Mouse (Mus musculus) limb, embryonic 11.5 days (tissue): ENCODE measurements around the gene Pvr. TPM values are rescaled to one million over a fixed set of nuclear protein-coding genes. Genes with fewer than 3 reads are reported as not detected.

Experiments
- ATAC-seq: fragments of 200-750 bp; cut with Nextera tagmentation; 2 replicates; pipeline ENCODE4 v1.8.0; 2017; ENCODE audit warnings: low read depth; ENCODE audit not compliant: insufficient number of reproducible peaks, low FRiP score, low TSS enrichment
- DNase-seq: peaks from one replicate; pipeline ENCODE4 v3.0.0-alpha.2; 2015; ENCODE audit warnings: low spot score
- H3K27ac ChIP-seq: fragments of 300-500 bp; sonication (generic); replicated peaks from 2 replicates; pipeline ENCODE4 v1.5.1; 2014; ENCODE audit warnings: low read depth, mild to moderate bottlenecking, low read length
- H3K27me3 ChIP-seq: fragments of 300-500 bp; sonication (generic); 2 replicates; pipeline ENCODE4 v1.6.1; 2014; ENCODE audit warnings: mild to moderate bottlenecking, low read length, mixed read lengths; ENCODE audit not compliant: control insufficient read depth, insufficient read depth
- H3K36me3 ChIP-seq: fragments of 300-500 bp; sonication (generic); 2 replicates; pipeline ENCODE4 v1.6.1; 2014; ENCODE audit warnings: mild to moderate bottlenecking, low read length, moderate library complexity, mixed read lengths; ENCODE audit not compliant: control insufficient read depth, insufficient read depth
- H3K4me1 ChIP-seq: fragments of 300-500 bp; sonication (generic); 2 replicates; pipeline ENCODE4 v1.6.1; 2014; ENCODE audit warnings: low read length, mixed read lengths; ENCODE audit not compliant: control insufficient read depth, insufficient read depth
- H3K4me2 ChIP-seq: fragments of 300-500 bp; sonication (generic); 2 replicates; pipeline ENCODE4 v1.6.1; 2014; ENCODE audit warnings: low read depth, mild to moderate bottlenecking, moderate library complexity; ENCODE audit not compliant: severe bottlenecking
- H3K4me3 ChIP-seq: fragments of 300-500 bp; sonication (generic); 2 replicates; pipeline ENCODE4 v1.5.1; 2014; ENCODE audit warnings: low read depth, low read length
- H3K9ac ChIP-seq: fragments of 300-500 bp; sonication (generic); 2 replicates; pipeline ENCODE4 v1.6.1; 2014; ENCODE audit warnings: mild to moderate bottlenecking, low read length
- H3K9me3 ChIP-seq: fragments of 300-500 bp; sonication (generic); 2 replicates; pipeline ENCODE4 v1.6.1; 2016; ENCODE audit warnings: low read length; ENCODE audit not compliant: control insufficient read depth
- WGBS: fragments of 180-500 bp; shearing (Covaris S2); extraction: QIAGEN DNeasy Blood & Tissue Kit; methylation state at CpG from one replicate; pipeline ENCODE4 v1.1.7; 2014; 5-methylcytosine and 5-hydroxymethylcytosine counted together
- polyA plus RNA-seq: library from polyadenylated mRNA; unstranded; fragments of >200 nt; fragmentation: Nextera tagmentation; extraction: Ambion mirVana; gene quantifications from 2 replicates; pipeline ENCODE4 v1.2.1, GENCODE M21; 2014

The Pvr gene
- polyA plus RNA-seq, 1 experiment from 2014 or later = 4.7 TPM

DNA sequence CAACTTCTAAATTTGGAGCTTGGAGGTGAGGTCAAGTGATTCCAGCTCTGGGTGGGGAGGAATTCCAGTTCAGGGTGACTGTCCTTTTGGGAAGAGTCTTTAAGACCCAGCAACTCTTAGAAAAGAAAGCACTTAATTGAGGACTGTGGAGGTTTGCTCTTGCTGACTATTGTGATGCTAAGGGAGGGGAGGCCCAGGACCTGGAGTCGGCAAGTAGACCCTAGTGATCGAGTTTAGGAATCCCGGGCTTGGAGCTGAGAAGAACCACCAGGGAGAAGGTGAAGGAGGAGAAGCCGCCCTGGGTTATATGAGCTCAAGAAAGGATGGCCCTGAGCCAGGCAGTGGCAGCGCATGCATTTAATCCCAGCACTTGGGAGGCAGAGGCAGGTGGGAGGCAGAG is 7.5 kb upstream of the Pvr start:
- no peak overlapping the region for H3K4me2 ChIP-seq
- H3K4me1 ChIP-seq = no peaks in the 10 kb centered on the region
- DNase-seq = no peak
- H3K4me3 ChIP-seq = no peak overlapping the region
- no peaks in the 10 kb centered on the region for H3K36me3 ChIP-seq
- H3K27me3 ChIP-seq = no peaks in the 10 kb centered on the region
- no peak overlapping the region for H3K27ac ChIP-seq
- WGBS = 76% methylated on average over 5 of the region's 5 CpGs
- ATAC-seq = no peak
- no peak overlapping the region for H3K9ac ChIP-seq
- H3K9me3 ChIP-seq = no peaks in the 10 kb centered on the region

DNA sequence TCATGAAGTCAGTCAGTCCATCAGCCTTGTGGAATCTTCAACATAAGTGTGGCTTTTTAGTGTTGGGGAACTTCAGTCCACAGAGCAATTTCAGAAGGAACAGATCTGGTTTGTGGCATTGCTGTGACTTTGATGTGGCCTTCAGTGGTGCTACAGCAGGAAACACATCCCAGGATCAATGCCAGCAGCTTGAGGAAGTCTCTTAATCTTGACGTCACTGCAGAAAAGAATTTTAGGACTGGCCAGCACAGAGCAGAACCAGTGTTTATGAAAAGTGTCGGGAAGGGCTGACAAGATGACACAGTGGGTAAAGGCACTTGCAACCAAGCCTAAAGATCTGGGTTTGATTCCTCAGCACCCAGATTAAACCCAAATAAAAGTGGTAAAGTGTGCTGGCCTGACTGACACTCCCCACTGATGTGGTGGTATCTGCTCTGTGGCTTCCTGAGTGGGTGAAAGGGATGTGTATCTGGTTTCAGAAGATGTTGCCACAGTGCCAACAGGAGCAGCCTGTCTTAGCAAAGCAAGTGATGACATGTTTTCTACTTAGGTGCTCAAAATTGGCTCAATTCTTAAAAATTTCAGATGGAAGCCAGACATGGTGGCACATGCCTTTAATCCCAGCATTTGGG is 6.0 kb upstream of the Pvr start:
- H3K4me3 ChIP-seq = no peak overlapping the region
- 68% methylated on average over 2 of the region's 2 CpGs for WGBS
- DNase-seq (no peak), ATAC-seq (no peak)
- no peak overlapping the region for H3K27ac ChIP-seq
- no peak overlapping the region for H3K9ac ChIP-seq
- no peaks in the 10 kb centered on the region for H3K27me3 ChIP-seq
- no peak overlapping the region for H3K4me2 ChIP-seq
- H3K4me1 ChIP-seq = no peaks in the 10 kb centered on the region
- no peaks in the 10 kb centered on the region for H3K36me3 ChIP-seq
- no peaks in the 10 kb centered on the region for H3K9me3 ChIP-seq

DNA sequence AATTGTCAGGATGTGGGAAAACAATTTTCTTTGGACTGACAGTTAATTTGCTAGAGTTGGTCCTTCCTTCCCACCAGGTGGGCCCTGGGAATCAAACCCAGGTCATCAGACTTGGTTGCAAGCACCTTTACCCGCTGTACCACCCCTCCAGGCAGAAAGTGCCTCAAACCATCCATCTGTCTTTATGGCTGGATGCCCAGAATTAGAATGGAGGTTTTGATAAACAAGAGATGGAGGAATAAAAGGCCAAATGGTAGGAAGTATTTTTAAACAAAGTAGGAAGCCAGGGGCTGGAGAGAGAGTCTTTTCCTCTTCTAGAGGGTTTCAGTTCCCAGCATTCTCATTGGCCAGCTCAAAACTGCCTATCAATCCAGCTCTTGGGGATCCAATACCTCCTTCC is 4.4 kb upstream of the Pvr start:
- Histone ChIP-seq H3K27ac (no peak overlapping the region), H3K9ac (no peak overlapping the region), H3K9me3 (no peaks in the 10 kb centered on the region), H3K27me3 (no peaks in the 10 kb centered on the region), H3K36me3 (no peaks in the 10 kb centered on the region), H3K4me3 (no peak overlapping the region), H3K4me2 (no peak overlapping the region), H3K4me1 (no peaks in the 10 kb centered on the region)
- WGBS = 79% methylated on average over 1 of the region's 1 CpGs
- ATAC-seq (no peak), DNase-seq (no peak)

GRCm38 (mm10) chr7:19923797-19924196 is 2.8 kb upstream of the Pvr start:
- Histone ChIP-seq H3K27me3 (no peaks in the 10 kb centered on the region), H3K36me3 (no peaks in the 10 kb centered on the region), H3K27ac (no peak overlapping the region), H3K9me3 (no peaks in the 10 kb centered on the region), H3K9ac (no peak overlapping the region), H3K4me1 (no peaks in the 10 kb centered on the region), H3K4me3 (no peak overlapping the region), H3K4me2 (no peak overlapping the region)
- DNase-seq (peak; percentile 47), ATAC-seq (no peak)
- 7% methylated on average over 8 of the region's 15 CpGs for WGBS

- Histone ChIP-seq H3K9me3 (no peaks in the 10 kb centered on the region), H3K27ac (no peak overlapping the region)
- 40% methylated on average over 2 of the region's 2 CpGs for WGBS
Observed at GRCm38 (mm10) chr7:19923354-19923753, 2.4 kb upstream of the Pvr start.

DNA sequence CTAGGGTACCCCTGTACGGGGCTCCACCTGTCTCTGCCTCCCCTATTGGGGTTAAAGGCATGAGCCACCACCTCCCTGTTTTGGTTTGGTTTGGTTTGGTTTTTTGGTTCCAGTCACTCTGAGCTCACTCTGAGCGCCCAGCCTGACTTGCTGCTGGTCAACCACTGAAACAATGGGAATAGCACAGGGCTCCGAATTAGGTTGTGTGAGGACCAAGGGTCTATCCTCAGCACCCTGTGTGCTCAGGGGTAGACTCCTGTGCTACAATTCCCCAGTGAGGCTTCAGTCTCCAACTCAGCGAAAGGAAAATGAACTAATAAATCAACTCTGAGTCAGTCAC is 824 bp downstream of the Pvr start:
- 36% methylated on average over 4 of the region's 4 CpGs for WGBS
- no peak overlapping the region for H3K27ac ChIP-seq

More at GRCm38 (mm10) chr7:19923354-19923753, 2.4 kb upstream of the Pvr start:
- Histone ChIP-seq H3K27me3 (no peaks in the 10 kb centered on the region), H3K9ac (no peak overlapping the region), H3K4me3 (no peak overlapping the region), H3K4me1 (no peaks in the 10 kb centered on the region), H3K36me3 (no peaks in the 10 kb centered on the region), H3K4me2 (no peak overlapping the region)
- no peak for ATAC-seq
- DNase-seq = no peak

GRCm38 (mm10) chr7:19914558-19914957 is 6.4 kb downstream of the Pvr start:
- H3K27me3 ChIP-seq = no peaks in the 10 kb centered on the region
- H3K4me1 ChIP-seq = no peaks in the 10 kb centered on the region
- no peak overlapping the region for H3K27ac ChIP-seq
- DNase-seq (no peak), ATAC-seq (no peak)
- H3K4me3 ChIP-seq = no peak overlapping the region
- H3K36me3 ChIP-seq = peaks cover 6% of the 10 kb centered on the region; the same call in 1 of the 2 replicates
- no peak overlapping the region for H3K9ac ChIP-seq
- H3K9me3 ChIP-seq = no peaks in the 10 kb centered on the region
- no peak overlapping the region for H3K4me2 ChIP-seq
- 92% methylated on average over 7 of the region's 7 CpGs for WGBS

More for the DNA sequence above, 824 bp downstream of the Pvr start:
- no peaks in the 10 kb centered on the region for H3K9me3 ChIP-seq
- H3K36me3 ChIP-seq = peaks cover 6% of the 10 kb centered on the region; the same call in 1 of the 2 replicates
- H3K4me2 ChIP-seq = peak overlapping the region; percentile 79
- peak overlapping the region; percentile 68 for H3K4me3 ChIP-seq
- H3K27me3 ChIP-seq = no peaks in the 10 kb centered on the region
- no peaks in the 10 kb centered on the region for H3K4me1 ChIP-seq
- peak overlapping the region; percentile 47; the same call in 1 of the 2 replicates for H3K9ac ChIP-seq
- no peak for ATAC-seq
- DNase-seq = no peak

GRCm38 (mm10) chr7:19911695-19912524 is 9.1 kb downstream of the Pvr start:
- WGBS = 86% methylated on average over 23 of the region's 23 CpGs
- Histone ChIP-seq H3K27ac (no peak overlapping the region), H3K4me3 (no peak overlapping the region), H3K4me2 (no peak overlapping the region), H3K27me3 (no peaks in the 10 kb centered on the region), H3K4me1 (no peaks in the 10 kb centered on the region), H3K9ac (no peak overlapping the region), H3K36me3 (peaks cover 6% of the 10 kb centered on the region; the same call in 1 of the 2 replicates), H3K9me3 (no peaks in the 10 kb centered on the region)
- ATAC-seq = no peak
- DNase-seq = no peak
